Mouse (Mus musculus) granulocyte monocyte progenitor cell, adult 5-6 weeks (primary cell): ENCODE measurements around the gene Begain. TPM values are rescaled to one million over a fixed set of nuclear protein-coding genes. Genes with fewer than 3 reads are reported as not detected.

Experiments used
- ATAC-seq: replicated peaks from 2 replicates; pipeline ENCODE4 v1.8.0; 2016; ENCODE audit warnings: mild to moderate bottlenecking, moderate TSS enrichment, inconsistent platforms; ENCODE audit not compliant: poor library complexity, severe bottlenecking
- total RNA-seq, 2 experiments: library from RNA; stranded (forward) in 1 of 2; stranded (reverse) in 1 of 2; fragments of 200-712, 200-1000 nt in 1 of 2; fragments of >200 nt in 1 of 2; fragmentation: Nextera tagmentation in 1 of 2; gene quantifications; 2 replicates each; pipeline ENCODE4 v1.2.3; 2014 to 2017

Gene Begain
- total RNA-seq, 2 experiments from 2014 or later = not detected

GRCm38 (mm10) chr12:109057736-109058135 is 10.3 kb downstream of the Begain start:
- ATAC-seq = no peak

- ATAC-seq = peak; percentile 5; the same call in 1 of the 2 replicates
Measured at GRCm38 (mm10) chr12:109053020-109053806, 14.8 kb downstream of the Begain start.

- no peak for ATAC-seq
Measured at GRCm38 (mm10) chr12:109049949-109050348, 18.1 kb downstream of the Begain start.

GRCm38 (mm10) chr12:109045581-109045980 is 22.4 kb downstream of the Begain start:
- ATAC-seq = no peak

GRCm38 (mm10) chr12:109044497-109044896 is 23.5 kb downstream of the Begain start:
- peak; percentile 50 for ATAC-seq

GRCm38 (mm10) chr12:109039311-109039710 is 28.7 kb downstream of the Begain start:
- no peak for ATAC-seq

- no peak for ATAC-seq
Measured at GRCm38 (mm10) chr12:109038179-109038819, 29.7 kb downstream of the Begain start.

- no peak for ATAC-seq
Measured at GRCm38 (mm10) chr12:109037026-109037425, 31.0 kb downstream of the Begain start.

- peak; percentile 27; the same call in 1 of the 2 replicates for ATAC-seq
Measured at GRCm38 (mm10) chr12:109023780-109024179, 44.2 kb downstream of the Begain start.

- no peak for ATAC-seq
Measured at GRCm38 (mm10) chr12:109022966-109023365, 45.1 kb downstream of the Begain start.

GRCm38 (mm10) chr12:109022181-109022691 is 45.8 kb downstream of the Begain start:
- no peak for ATAC-seq

- no peak for ATAC-seq
Measured at GRCm38 (mm10) chr12:109010070-109010649, 57.9 kb downstream of the Begain start.

- no peak for ATAC-seq
Measured at GRCm38 (mm10) chr12:109002978-109003377, 65.0 kb downstream of the Begain start.

- ATAC-seq = no peak
Measured at GRCm38 (mm10) chr12:108997249-108997648, 70.8 kb downstream of the Begain start.

- 0 out of 2 replicates have a peak, but pooled peaks have one; percentile 21 for ATAC-seq
Measured at GRCm38 (mm10) chr12:108995976-108996636, 71.9 kb downstream of the Begain start.

GRCm38 (mm10) chr12:108994436-108995031 is 73.5 kb downstream of the Begain start:
- peak; percentile 83 for ATAC-seq

GRCm38 (mm10) chr12:108993046-108993445 is 75.0 kb downstream of the Begain start:
- no peak for ATAC-seq

- peak; percentile 88 for ATAC-seq
Measured at GRCm38 (mm10) chr12:108990425-108990824, 77.6 kb downstream of the Begain start.

- no peak for ATAC-seq
Measured at GRCm38 (mm10) chr12:108987448-108987847, 80.6 kb downstream of the Begain start.

- no peak for ATAC-seq
Measured at GRCm38 (mm10) chr12:108985025-108985424, 83.0 kb downstream of the Begain start.
